Mouse (Mus musculus): ENCODE results near the gene Tspan13. TPM values are rescaled to one million over a fixed set of nuclear protein-coding genes. Genes with fewer than 3 reads are reported as not detected.

Gene Tspan13
- polyA plus RNA-seq, 1 experiment from 2014 or later: 408 TPM

GRCm38 (mm10) chr12:36046196-36046595 is 3.9 kb upstream of the Tspan13 start:
- Histone ChIP-seq H3K9me3 (no peaks in the 10 kb centered on the region), H3K4me2 (no peak overlapping the region), H3K4me3 (no peak overlapping the region), H3K27me3 (no peaks in the 10 kb centered on the region), H3K36me3 (no peaks in the 10 kb centered on the region), H3K9ac (no peak overlapping the region), H3K4me1 (replicated peaks) (peaks cover 1% of the 10 kb centered on the region; the same call in 1 of the 2 replicates), H3K27ac (no peak overlapping the region)
- 63% methylated on average over 5 of the region's 5 CpGs for WGBS
- no peak for ATAC-seq (ENCODE audit: low FRiP score)

GRCm38 (mm10) chr12:36044691-36045090 is 2.4 kb upstream of the Tspan13 start:
- no peaks in the 10 kb centered on the region for H3K9me3 ChIP-seq
- 94% methylated on average over 2 of the region's 2 CpGs for WGBS
- no peak for ATAC-seq (ENCODE audit: low FRiP score)
- no peak overlapping the region for H3K9ac ChIP-seq
- H3K27ac ChIP-seq: no peak overlapping the region
- no peak overlapping the region for H3K4me2 ChIP-seq
- H3K36me3 ChIP-seq: no peaks in the 10 kb centered on the region
- H3K27me3 ChIP-seq: no peaks in the 10 kb centered on the region
- H3K4me1 ChIP-seq (replicated peaks): peaks cover 14% of the 10 kb centered on the region
- no peak overlapping the region for H3K4me3 ChIP-seq

DNA sequence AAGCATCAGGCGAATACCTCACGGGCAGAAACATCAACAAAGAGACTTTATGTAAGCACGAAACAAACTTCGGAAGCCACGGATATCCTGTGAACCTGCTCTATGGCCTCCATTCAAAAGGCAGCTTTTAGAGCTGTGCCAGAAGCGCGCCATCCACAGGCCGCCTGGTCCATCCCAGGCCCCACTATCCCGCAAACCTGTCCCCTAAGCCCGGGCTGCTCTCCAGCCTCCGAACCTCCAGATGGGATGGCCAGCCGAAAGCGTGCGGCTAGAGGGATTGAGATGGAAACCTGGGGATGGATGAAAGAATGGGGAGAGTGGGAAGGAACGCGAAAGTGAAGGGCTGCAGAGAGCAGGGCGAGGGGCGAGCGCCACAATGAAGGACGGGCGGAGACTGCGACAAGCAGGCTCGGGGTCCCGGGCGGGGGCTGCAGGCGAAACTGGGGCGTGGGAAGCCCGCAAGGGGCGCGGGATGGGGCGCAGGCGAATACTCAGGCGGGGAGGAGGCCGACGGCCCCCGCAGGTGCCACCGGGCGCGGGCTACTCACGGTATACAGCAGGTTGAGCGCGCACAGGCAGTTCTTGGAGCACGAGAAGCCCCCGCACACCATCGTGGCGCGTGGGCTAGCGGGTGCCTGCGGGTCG is 475 bp downstream of the Tspan13 start:
- Histone ChIP-seq H3K27ac (peak overlapping the region; percentile 97), H3K9ac (peak overlapping the region; percentile 99), H3K4me1 (replicated peaks) (peaks cover 22% of the 10 kb centered on the region), H3K4me3 (peak overlapping the region; percentile 96), H3K27me3 (no peaks in the 10 kb centered on the region), H3K9me3 (no peaks in the 10 kb centered on the region; the same call in 1 of the 2 replicates), H3K4me2 (peak overlapping the region; percentile 79), H3K36me3 (peaks cover under 1% of the 10 kb centered on the region; the same call in 1 of the 2 replicates)
- ATAC-seq (ENCODE audit: low FRiP score): peak; percentile 90
- under 1% methylated on average over 49 of the region's 50 CpGs for WGBS

- Histone ChIP-seq H3K4me3 (peak overlapping the region; percentile 96), H3K36me3 (peaks cover 5% of the 10 kb centered on the region; the same call in 1 of the 2 replicates), H3K4me1 (replicated peaks) (peaks cover 22% of the 10 kb centered on the region), H3K9ac (peak overlapping the region; percentile 99), H3K27ac (peak overlapping the region; percentile 97; the same call in 1 of the 2 replicates), H3K9me3 (no peaks in the 10 kb centered on the region; the same call in 1 of the 2 replicates), H3K4me2 (peak overlapping the region; percentile 79), H3K27me3 (no peaks in the 10 kb centered on the region)
- ATAC-seq (ENCODE audit: low FRiP score): no peak
- 38% methylated on average over 4 of the region's 4 CpGs for WGBS
These were observed 1.1 kb downstream of the Tspan13 start for GRCm38 (mm10) chr12:36041281-36041589.

DNA sequence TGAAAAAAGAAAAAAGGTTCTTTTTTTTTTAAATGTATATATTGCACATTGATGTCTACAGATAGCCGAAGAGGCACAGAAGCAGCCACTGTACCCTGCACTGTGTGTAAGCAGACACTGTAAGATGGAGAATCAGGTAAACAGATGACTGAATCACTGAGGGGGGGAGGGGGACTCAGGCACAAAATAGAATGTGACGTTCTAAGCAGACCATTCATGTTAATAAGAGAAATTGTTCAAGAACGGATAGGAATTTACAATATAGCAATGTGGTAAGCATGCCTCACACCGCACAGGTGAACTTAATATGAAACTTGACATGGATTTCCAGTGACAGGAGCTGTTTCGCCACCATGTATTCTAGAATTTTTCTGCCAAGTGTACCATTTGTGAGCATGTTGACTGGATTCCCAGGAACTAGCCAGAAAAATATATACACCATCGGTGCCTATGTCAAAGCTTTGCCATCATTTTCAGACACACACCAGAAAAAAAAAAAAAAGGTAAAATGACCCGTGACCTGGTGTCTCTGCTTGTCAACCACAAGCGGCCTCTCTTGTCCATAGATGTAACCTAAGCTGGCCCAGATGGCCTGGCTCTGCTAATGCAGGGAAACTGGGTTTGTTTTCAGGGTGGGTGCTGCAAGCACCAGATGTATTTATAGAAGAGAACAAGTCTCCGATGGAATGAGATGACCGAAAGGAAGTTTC is 1.6 kb downstream of the Tspan13 start:
- Histone ChIP-seq H3K27me3 (no peaks in the 10 kb centered on the region), H3K9ac (peak overlapping the region; percentile 99), H3K27ac (peak overlapping the region; percentile 44; the same call in 1 of the 2 replicates), H3K4me1 (replicated peaks) (peaks cover 22% of the 10 kb centered on the region), H3K4me2 (peak overlapping the region; percentile 79), H3K4me3 (peak overlapping the region; percentile 96), H3K36me3 (peaks cover 8% of the 10 kb centered on the region; the same call in 1 of the 2 replicates), H3K9me3 (no peaks in the 10 kb centered on the region; the same call in 1 of the 2 replicates)
- 50% methylated on average over 10 of the region's 10 CpGs for WGBS
- no peak for ATAC-seq (ENCODE audit: low FRiP score)

DNA sequence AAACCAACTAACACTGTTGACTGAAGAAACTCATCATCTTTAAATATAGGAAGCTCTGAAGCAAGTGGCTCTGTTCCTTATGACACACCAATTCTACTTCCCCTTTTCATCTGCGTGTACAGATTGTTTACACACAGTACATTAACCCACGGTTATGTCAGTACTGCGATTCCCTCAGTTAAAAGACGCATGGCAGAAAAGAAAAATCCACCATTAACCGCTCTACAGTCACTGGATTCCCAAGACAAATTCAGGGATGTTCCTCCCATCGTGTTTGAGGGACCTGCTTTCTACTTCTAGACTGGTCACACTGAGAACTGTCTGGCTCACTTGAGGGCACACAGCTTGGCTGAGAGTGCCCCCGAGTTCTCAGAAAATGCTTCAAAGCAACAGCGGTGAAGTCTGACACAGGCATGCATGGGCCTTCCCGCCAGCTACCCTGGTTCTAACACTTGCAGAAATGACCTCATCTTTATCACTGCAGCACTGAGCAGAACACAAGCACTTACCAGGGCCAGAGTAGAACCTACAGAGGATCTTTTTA is 2.7 kb downstream of the Tspan13 start:
- peaks cover 22% of the 10 kb centered on the region for H3K4me1 ChIP-seq (replicated peaks)
- 78% methylated on average over 9 of the region's 9 CpGs for WGBS
- H3K27ac ChIP-seq: no peak overlapping the region
- H3K4me2 ChIP-seq: peak overlapping the region; percentile 79
- no peaks in the 10 kb centered on the region; the same call in none of the 2 replicates for H3K9me3 ChIP-seq
- no peak for ATAC-seq (ENCODE audit: low FRiP score)
- H3K36me3 ChIP-seq: peaks cover 11% of the 10 kb centered on the region; the same call in 1 of the 2 replicates
- peak overlapping the region; percentile 63 for H3K9ac ChIP-seq
- no peaks in the 10 kb centered on the region for H3K27me3 ChIP-seq
- H3K4me3 ChIP-seq: peak overlapping the region; percentile 96

- Histone ChIP-seq H3K4me3 (no peak overlapping the region), H3K9me3 (no peaks in the 10 kb centered on the region; the same call in none of the 2 replicates), H3K4me2 (no peak overlapping the region), H3K4me1 (replicated peaks) (peaks cover 22% of the 10 kb centered on the region), H3K27ac (no peak overlapping the region), H3K36me3 (peaks cover 15% of the 10 kb centered on the region), H3K9ac (no peak overlapping the region), H3K27me3 (no peaks in the 10 kb centered on the region)
- 89% methylated on average over 10 of the region's 10 CpGs for WGBS
- no peak for ATAC-seq (ENCODE audit: low FRiP score)
These were observed 5.5 kb downstream of the Tspan13 start for GRCm38 (mm10) chr12:36036776-36037175.

DNA sequence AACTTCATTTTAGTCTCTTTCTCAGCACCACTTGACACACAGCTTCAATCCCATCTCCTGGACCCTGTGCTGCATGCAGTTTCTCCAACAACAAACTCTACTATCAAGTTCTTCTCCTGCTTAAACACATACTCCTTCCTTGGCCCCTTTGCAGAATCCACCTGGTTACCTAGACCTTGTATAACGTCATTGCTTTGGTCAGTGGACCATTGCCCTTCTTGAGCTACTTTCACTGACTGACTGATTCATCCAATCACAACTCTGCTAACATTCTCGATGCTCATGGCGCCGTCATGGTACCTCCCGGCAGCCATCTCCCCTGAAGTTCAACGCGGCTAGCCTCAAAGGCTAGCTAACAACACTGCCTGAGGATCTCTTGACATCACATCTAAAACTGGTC is 6.2 kb downstream of the Tspan13 start:
- H3K36me3 ChIP-seq: peaks cover 15% of the 10 kb centered on the region
- no peak overlapping the region for H3K9ac ChIP-seq
- no peaks in the 10 kb centered on the region for H3K27me3 ChIP-seq
- no peak overlapping the region for H3K27ac ChIP-seq
- H3K4me1 ChIP-seq (replicated peaks): peaks cover 20% of the 10 kb centered on the region
- H3K9me3 ChIP-seq: no peaks in the 10 kb centered on the region; the same call in none of the 2 replicates
- no peak overlapping the region for H3K4me2 ChIP-seq
- no peak for ATAC-seq (ENCODE audit: low FRiP score)
- WGBS: 97% methylated on average over 7 of the region's 7 CpGs
- H3K4me3 ChIP-seq: no peak overlapping the region

- no peak overlapping the region for H3K9ac ChIP-seq
- WGBS: 96% methylated on average over 6 of the region's 6 CpGs
- no peak overlapping the region for H3K4me2 ChIP-seq
- ATAC-seq (ENCODE audit: low FRiP score): no peak
- H3K36me3 ChIP-seq: peaks cover 15% of the 10 kb centered on the region
- no peak overlapping the region for H3K4me3 ChIP-seq
- H3K4me1 ChIP-seq (replicated peaks): peaks cover 20% of the 10 kb centered on the region
- H3K27ac ChIP-seq: no peak overlapping the region
- H3K27me3 ChIP-seq: no peaks in the 10 kb centered on the region
- H3K9me3 ChIP-seq: no peaks in the 10 kb centered on the region; the same call in none of the 2 replicates
These were observed 6.8 kb downstream of the Tspan13 start for GRCm38 (mm10) chr12:36035501-36035900.

GRCm38 (mm10) chr12:36032419-36032818 is 9.9 kb downstream of the Tspan13 start:
- no peak overlapping the region for H3K9ac ChIP-seq
- peaks cover 9% of the 10 kb centered on the region; the same call in 1 of the 2 replicates for H3K4me1 ChIP-seq (replicated peaks)
- WGBS: 79% methylated on average over 4 of the region's 4 CpGs
- H3K4me2 ChIP-seq: no peak overlapping the region
- no peaks in the 10 kb centered on the region; the same call in none of the 2 replicates for H3K9me3 ChIP-seq
- ATAC-seq (ENCODE audit: low FRiP score): no peak
- no peak overlapping the region for H3K4me3 ChIP-seq
- peaks cover 15% of the 10 kb centered on the region for H3K36me3 ChIP-seq
- H3K27ac ChIP-seq: peak overlapping the region; percentile 9; the same call in 1 of the 2 replicates
- H3K27me3 ChIP-seq: no peaks in the 10 kb centered on the region

GRCm38 (mm10) chr12:36030660-36031363 is 11.5 kb downstream of the Tspan13 start:
- Histone ChIP-seq H3K36me3 (peaks cover 8% of the 10 kb centered on the region), H3K9ac (no peak overlapping the region), H3K4me1 (replicated peaks) (peaks cover 12% of the 10 kb centered on the region; the same call in 1 of the 2 replicates), H3K9me3 (no peaks in the 10 kb centered on the region; the same call in 1 of the 2 replicates), H3K4me2 (no peak overlapping the region), H3K27ac (no peak overlapping the region), H3K4me3 (no peak overlapping the region), H3K27me3 (no peaks in the 10 kb centered on the region)
- no peak for ATAC-seq (ENCODE audit: low FRiP score)
- WGBS: 92% methylated on average over 12 of the region's 12 CpGs

GRCm38 (mm10) chr12:36029687-36030086 is 12.6 kb downstream of the Tspan13 start:
- WGBS: 86% methylated on average over 5 of the region's 6 CpGs
- ATAC-seq (ENCODE audit: low FRiP score): no peak
- H3K9me3 ChIP-seq: no peaks in the 10 kb centered on the region; the same call in 1 of the 2 replicates

More at GRCm38 (mm10) chr12:36029687-36030086, 12.6 kb downstream of the Tspan13 start:
- no peak overlapping the region for H3K9ac ChIP-seq
- peaks cover 6% of the 10 kb centered on the region for H3K36me3 ChIP-seq
- H3K4me2 ChIP-seq: no peak overlapping the region
- no peak overlapping the region for H3K4me3 ChIP-seq
- H3K27me3 ChIP-seq: no peaks in the 10 kb centered on the region
- H3K27ac ChIP-seq: no peak overlapping the region
- H3K4me1 ChIP-seq (replicated peaks): peaks cover 15% of the 10 kb centered on the region
